Mouse (Mus musculus): ENCODE results near the gene Lrba. TPM values are rescaled to one million over a fixed set of nuclear protein-coding genes. Genes with fewer than 3 reads are reported as not detected.

Gene Lrba
- polyA plus RNA-seq, 1 experiment = 5.6 TPM

- H3K4me3 ChIP-seq = no peak overlapping the region
- H3ac ChIP-seq (ENCODE audit: control insufficient read depth, insufficient read length) = no peak overlapping the region
- H3K4me2 ChIP-seq (ENCODE audit: low read depth) = no peak overlapping the region
- H3K79me2 ChIP-seq (ENCODE audit: control insufficient read depth, insufficient read depth) = no peaks in the 10 kb centered on the region
- no peaks in the 10 kb centered on the region for H3K36me3 ChIP-seq (ENCODE audit: control insufficient read depth, insufficient read depth)
- TF ChIP-seq E2F4 (IDR thresholded peaks at IDR 0.05; ENCODE audit: insufficient read depth) = no peak
- no peaks in the 10 kb centered on the region for H3K27me3 ChIP-seq (ENCODE audit: control insufficient read depth, insufficient read depth, insufficient read length)
Observed at GRCm38 (mm10) chr3:86762456-86762855, 538.0 kb downstream of the Lrba start.

GRCm38 (mm10) chr3:86768553-86768952, 544.1 kb downstream of the Lrba start:
- Histone ChIP-seq H3K36me3 (ENCODE audit: control insufficient read depth, insufficient read depth) (no peaks in the 10 kb centered on the region), H3K79me2 (ENCODE audit: control insufficient read depth, insufficient read depth) (no peaks in the 10 kb centered on the region), H3ac (ENCODE audit: control insufficient read depth, insufficient read length) (no peak overlapping the region), H3K4me3 (no peak overlapping the region), H3K4me2 (ENCODE audit: low read depth) (no peak overlapping the region), H3K27me3 (ENCODE audit: control insufficient read depth, insufficient read depth, insufficient read length) (no peaks in the 10 kb centered on the region)
- TF ChIP-seq MYOG (IDR thresholded peaks at IDR 0.05; ENCODE audit: control insufficient read depth in 1 of 3, insufficient read depth in 1 of 3, insufficient read length in 2 of 3, low read depth in 2 of 3) (no peak), TCF12 (IDR thresholded peaks at IDR 0.05; ENCODE audit: insufficient read depth, poor library complexity, severe bottlenecking) (no peak), SRF (IDR thresholded peaks at IDR 0.05; ENCODE audit: control insufficient read depth, insufficient read length, low read depth) (no peak), USF1 (IDR thresholded peaks at IDR 0.05; ENCODE audit: low read depth) (no peak)

- H3K36me3 ChIP-seq (ENCODE audit: control insufficient read depth, insufficient read depth) = no peaks in the 10 kb centered on the region
- no peak overlapping the region for H3K4me2 ChIP-seq (ENCODE audit: low read depth)
- H3K4me3 ChIP-seq = no peak overlapping the region
- TF ChIP-seq POLR2AphosphoS2 (IDR thresholded peaks at IDR 0.05; ENCODE audit: insufficient read length, low read depth) = no peak
- no peak for TF ChIP-seq TCF12 (IDR thresholded peaks at IDR 0.05; ENCODE audit: insufficient read depth, poor library complexity, severe bottlenecking)
- no peak for TF ChIP-seq MYOD1 (IDR thresholded peaks at IDR 0.05; ENCODE audit: control insufficient read depth in 1 of 3, insufficient read length in 2 of 3, low read depth in 2 of 3)
- TF ChIP-seq MYOG (IDR thresholded peaks at IDR 0.05; ENCODE audit: control insufficient read depth in 1 of 3, insufficient read depth in 1 of 3, insufficient read length in 2 of 3, low read depth in 2 of 3) = no peak
- no peak for TF ChIP-seq E2F4 (IDR thresholded peaks at IDR 0.05; ENCODE audit: insufficient read depth)
- TF ChIP-seq MAX (IDR thresholded peaks at IDR 0.05; ENCODE audit: low read depth) = no peak
- TF ChIP-seq USF1 (IDR thresholded peaks at IDR 0.05; ENCODE audit: low read depth) = no peak
- TF ChIP-seq CEBPB (IDR thresholded peaks at IDR 0.05; ENCODE audit: insufficient read depth, poor library complexity, severe bottlenecking) = no peak
- no peaks in the 10 kb centered on the region for H3K27me3 ChIP-seq (ENCODE audit: control insufficient read depth, insufficient read depth, insufficient read length)
- no peak overlapping the region for H3ac ChIP-seq (ENCODE audit: control insufficient read depth, insufficient read length)
- no peaks in the 10 kb centered on the region for H3K79me2 ChIP-seq (ENCODE audit: control insufficient read depth, insufficient read depth)
Observed at GRCm38 (mm10) chr3:86768969-86769368, 544.5 kb downstream of the Lrba start.

GRCm38 (mm10) chr3:86774566-86775443, 550.3 kb downstream of the Lrba start:
- no peaks in the 10 kb centered on the region for H3K79me2 ChIP-seq (ENCODE audit: control insufficient read depth, insufficient read depth)
- no peaks in the 10 kb centered on the region for H3K27me3 ChIP-seq (ENCODE audit: control insufficient read depth, insufficient read depth, insufficient read length)
- peak overlapping the region; percentile 54 for H3K4me2 ChIP-seq (ENCODE audit: low read depth)
- no peak overlapping the region for H3K4me3 ChIP-seq
- H3ac ChIP-seq (ENCODE audit: control insufficient read depth, insufficient read length) = no peak overlapping the region
- no peaks in the 10 kb centered on the region for H3K36me3 ChIP-seq (ENCODE audit: control insufficient read depth, insufficient read depth)
- TF ChIP-seq POLR2AphosphoS2 (IDR thresholded peaks at IDR 0.05; ENCODE audit: insufficient read length, low read depth) (no peak), TCF3 (IDR thresholded peaks at IDR 0.05; ENCODE audit: insufficient read length, low read depth) (no peak), POLR2A (IDR thresholded peaks at IDR 0.05; ENCODE audit: insufficient read length, low read depth) (no peak), USF1 (IDR thresholded peaks at IDR 0.05; ENCODE audit: low read depth) (no peak), MYOD1 (IDR thresholded peaks at IDR 0.05; ENCODE audit: control insufficient read depth in 1 of 3, insufficient read length in 2 of 3, low read depth in 2 of 3) (no peak), TCF12 (IDR thresholded peaks at IDR 0.05; ENCODE audit: insufficient read depth, poor library complexity, severe bottlenecking) (no peak), E2F4 (IDR thresholded peaks at IDR 0.05; ENCODE audit: insufficient read depth) (no peak), MAX (IDR thresholded peaks at IDR 0.05; ENCODE audit: low read depth) (no peak), REST (IDR thresholded peaks at IDR 0.05; ENCODE audit: insufficient read depth, insufficient read length) (no peak)

- H3K4me2 ChIP-seq (ENCODE audit: low read depth) = no peak overlapping the region
- no peaks in the 10 kb centered on the region for H3K27me3 ChIP-seq (ENCODE audit: control insufficient read depth, insufficient read depth, insufficient read length)
- no peak overlapping the region for H3K4me3 ChIP-seq
- H3K79me2 ChIP-seq (ENCODE audit: control insufficient read depth, insufficient read depth) = no peaks in the 10 kb centered on the region
- no peak for TF ChIP-seq CEBPB (IDR thresholded peaks at IDR 0.05; ENCODE audit: insufficient read depth, poor library complexity, severe bottlenecking)
- no peak for TF ChIP-seq POLR2AphosphoS2 (IDR thresholded peaks at IDR 0.05; ENCODE audit: insufficient read length, low read depth)
- no peak for TF ChIP-seq TCF3 (IDR thresholded peaks at IDR 0.05; ENCODE audit: insufficient read length, low read depth)
- TF ChIP-seq POLR2A (IDR thresholded peaks at IDR 0.05; ENCODE audit: insufficient read length, low read depth) = no peak
- no peak for TF ChIP-seq USF1 (IDR thresholded peaks at IDR 0.05; ENCODE audit: low read depth)
- no peak for TF ChIP-seq MYOG (IDR thresholded peaks at IDR 0.05; ENCODE audit: control insufficient read depth in 1 of 3, insufficient read depth in 1 of 3, insufficient read length in 2 of 3, low read depth in 2 of 3)
- TF ChIP-seq MYOD1 (IDR thresholded peaks at IDR 0.05; ENCODE audit: control insufficient read depth in 1 of 3, insufficient read length in 2 of 3, low read depth in 2 of 3) = no peak
- no peak overlapping the region for H3ac ChIP-seq (ENCODE audit: control insufficient read depth, insufficient read length)
- H3K36me3 ChIP-seq (ENCODE audit: control insufficient read depth, insufficient read depth) = no peaks in the 10 kb centered on the region
Observed at GRCm38 (mm10) chr3:86775444-86775828, 551.0 kb downstream of the Lrba start.
